Mouse (Mus musculus): ENCODE data around the gene Cep55.

The Cep55 gene

DNA sequence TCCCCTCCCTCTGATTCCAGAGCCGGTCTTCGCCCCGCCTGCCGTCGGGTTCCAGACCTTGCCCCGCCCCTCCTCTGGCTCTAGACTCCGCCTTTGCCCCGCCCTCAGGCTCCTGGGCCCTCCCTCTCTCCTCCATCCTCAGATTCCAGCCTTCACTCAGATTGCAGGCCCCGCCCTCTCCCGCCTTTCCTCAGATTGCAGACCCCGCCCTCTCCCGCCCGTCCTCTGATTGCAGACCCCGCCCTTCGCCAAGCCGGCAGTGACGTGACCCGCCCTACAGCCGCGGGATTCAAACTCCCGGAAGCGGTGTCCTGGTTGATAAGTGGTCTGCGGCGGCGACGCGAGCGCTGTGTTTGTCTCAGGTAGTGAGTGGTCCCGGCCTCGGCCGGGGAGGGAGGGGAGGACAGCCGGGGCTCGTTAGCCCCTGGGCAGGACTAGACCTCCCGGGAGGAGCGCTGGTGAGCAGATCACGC lies at the start of gene Cep55:
Cep55 (plus strand) TSS at position 292 of the 473 bp plus-strand sequence.
- DNase-seq (ENCODE audit: low spot score in 2 of 2): peak; percentile 93 to 94

- no peak for DNase-seq (ENCODE audit: low spot score in 2 of 2)
These were observed 43.4 kb upstream of the Cep55 start for GRCm38 (mm10) chr19:38011379-38011778.

- DNase-seq (ENCODE audit: low spot score in 2 of 2): no peak
These were observed 40.4 kb upstream of the Cep55 start for GRCm38 (mm10) chr19:38014443-38014842.

DNA sequence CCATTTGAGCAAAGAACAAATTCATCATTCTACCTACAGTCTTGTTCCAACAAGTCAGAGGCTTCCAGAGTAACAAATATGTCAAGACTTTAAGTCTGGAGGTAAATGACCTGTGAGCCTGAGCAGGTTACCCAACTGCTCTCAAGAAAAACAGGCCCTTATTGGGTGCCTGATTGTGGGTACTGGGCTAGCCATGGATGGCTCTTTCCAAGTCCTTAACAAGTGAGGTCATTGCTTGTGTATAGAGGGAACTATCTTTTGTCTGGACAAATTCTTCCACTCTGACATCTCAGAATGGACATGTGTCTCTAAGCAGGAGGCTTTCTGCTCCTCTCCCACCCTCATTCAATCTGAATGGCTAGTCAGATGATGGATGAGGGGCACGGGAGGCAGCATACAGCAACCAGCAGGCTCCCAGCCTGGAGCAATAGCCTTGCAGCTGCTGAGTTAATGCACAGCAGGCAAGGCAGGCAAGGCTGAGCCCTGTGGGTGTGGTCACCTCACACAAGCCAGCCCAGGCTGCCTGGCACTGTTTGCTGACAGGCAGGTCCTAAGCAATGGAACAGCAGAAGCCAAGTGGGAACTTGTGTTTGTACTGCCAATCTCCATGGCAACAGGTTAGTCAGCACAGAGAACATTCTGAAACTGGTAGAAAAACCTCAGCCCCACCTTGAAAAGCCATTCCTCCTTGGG lies 39.5 kb upstream of the Cep55 start:
- no peak for DNase-seq (ENCODE audit: low spot score in 2 of 2)

GRCm38 (mm10) chr19:38015873-38016254 lies 38.9 kb upstream of the Cep55 start:
- no peak for DNase-seq (ENCODE audit: low spot score in 2 of 2)

DNA sequence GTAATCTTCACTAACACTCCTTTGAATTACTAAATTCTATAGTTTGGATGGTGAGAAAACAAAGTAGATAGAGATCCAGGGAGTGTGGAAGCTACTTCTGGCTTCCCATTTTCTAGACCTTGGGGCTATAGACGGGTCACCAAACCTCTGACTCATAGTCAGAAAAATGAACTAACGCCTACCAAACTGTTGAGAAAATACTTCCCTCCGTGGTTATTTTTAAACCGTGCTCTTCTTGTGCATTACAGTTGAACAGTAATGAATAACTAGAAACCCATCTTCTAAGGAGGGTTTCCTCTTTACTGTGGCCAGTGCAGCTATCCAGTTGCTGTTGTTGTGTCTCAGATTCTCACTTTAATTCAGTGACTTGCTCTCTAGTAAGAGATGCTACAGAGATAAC lies 32.1 kb upstream of the Cep55 start:
- DNase-seq (ENCODE audit: low spot score in 2 of 2): peak in 1 of 2 experiments; percentile 30

GRCm38 (mm10) chr19:38023603-38024002 lies 31.2 kb upstream of the Cep55 start:
- DNase-seq (ENCODE audit: low spot score in 2 of 2): no peak

- DNase-seq (ENCODE audit: low spot score in 2 of 2): peak; percentile 55 to 58
These were observed 29.4 kb upstream of the Cep55 start for GRCm38 (mm10) chr19:38025254-38026041.

DNA sequence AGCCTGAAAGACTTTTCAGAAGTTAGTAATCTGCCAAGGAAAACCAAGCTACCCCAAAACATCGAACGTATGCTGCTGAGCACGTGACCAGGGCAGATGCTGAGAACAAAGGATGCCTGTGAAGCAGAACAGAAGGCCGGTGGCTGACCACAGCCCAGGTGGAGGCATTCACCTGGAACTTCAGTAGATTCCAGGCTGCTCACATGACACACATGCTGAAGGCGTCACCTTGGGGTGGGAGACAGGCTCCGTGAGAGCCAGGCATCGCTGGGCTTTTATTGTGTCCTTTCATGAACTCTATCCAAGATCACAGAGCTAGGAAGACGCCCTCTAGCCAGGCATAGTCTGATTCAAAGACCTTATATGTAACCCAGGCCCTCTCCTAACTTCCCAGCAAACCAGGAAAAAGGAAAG lies 28.6 kb upstream of the Cep55 start:
- DNase-seq (ENCODE audit: low spot score in 2 of 2): peak; percentile 72 to 73

DNA sequence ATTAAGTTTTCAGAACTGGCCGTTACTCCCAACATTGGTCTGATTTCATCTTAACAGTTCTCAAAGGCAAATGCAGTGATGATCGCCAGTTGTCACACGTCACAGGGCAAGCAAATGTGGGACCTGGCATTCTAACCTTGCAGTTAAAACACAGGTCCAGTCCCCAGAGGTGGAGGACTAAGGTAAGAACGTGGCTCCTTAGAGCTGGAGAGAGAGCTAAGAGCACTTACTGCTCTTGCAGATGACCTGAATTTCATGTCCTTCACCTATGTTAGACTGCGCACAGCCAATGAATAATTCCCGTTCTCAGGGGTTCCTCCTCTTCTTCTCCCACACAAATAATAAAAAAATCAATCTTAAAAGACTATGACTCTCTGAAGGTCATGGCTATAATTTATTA lies 27.4 kb upstream of the Cep55 start:
- DNase-seq (ENCODE audit: low spot score in 2 of 2): no peak

- no peak for DNase-seq (ENCODE audit: low spot score in 2 of 2)
These were observed 26.8 kb upstream of the Cep55 start for GRCm38 (mm10) chr19:38027881-38028521.

DNA sequence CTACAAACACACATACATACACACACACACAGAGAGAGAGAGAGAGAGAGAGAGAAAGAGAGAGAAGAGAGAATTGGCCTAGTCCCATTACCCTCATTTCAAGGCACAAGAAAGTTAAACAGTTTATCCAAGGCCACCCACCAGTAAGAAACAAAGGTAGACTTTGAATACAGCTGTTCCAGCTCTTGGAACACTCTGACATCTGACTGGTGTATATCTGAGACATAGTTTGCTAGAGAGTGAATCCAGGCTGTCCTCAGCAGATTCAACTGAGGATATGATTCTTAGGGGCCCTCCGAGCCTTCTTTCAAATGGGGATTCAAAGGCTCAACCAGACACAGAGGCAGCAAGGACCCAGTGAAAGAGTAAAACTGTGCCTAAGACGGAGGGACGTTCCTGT lies 25.5 kb upstream of the Cep55 start:
- no peak for DNase-seq (ENCODE audit: low spot score in 2 of 2)

GRCm38 (mm10) chr19:38029871-38030270 lies 24.9 kb upstream of the Cep55 start:
- no peak for DNase-seq (ENCODE audit: low spot score in 2 of 2)

DNA sequence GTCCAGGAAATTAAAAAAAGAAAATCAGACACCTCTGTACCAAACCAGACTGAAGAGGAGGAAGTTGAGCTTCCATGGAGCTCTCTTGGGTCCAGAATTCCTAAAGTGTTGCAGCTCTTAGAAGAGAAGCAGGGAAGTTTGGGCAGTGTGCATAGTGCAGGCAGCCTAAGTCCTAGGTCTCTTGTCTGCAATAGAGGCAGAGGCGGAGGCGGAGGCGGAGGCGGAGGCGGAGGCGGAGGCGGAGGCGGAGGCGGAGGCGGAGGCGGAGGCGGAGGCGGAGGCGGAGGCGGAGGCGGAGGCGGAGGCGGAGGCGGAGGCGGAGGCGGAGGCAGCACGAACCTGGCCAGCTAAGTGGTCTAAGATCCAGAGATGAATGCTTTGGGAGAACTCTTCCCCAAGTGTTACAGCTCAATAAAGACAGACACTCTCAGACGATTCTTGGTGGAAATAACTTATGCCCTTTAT lies 24.1 kb upstream of the Cep55 start:
- DNase-seq (ENCODE audit: low spot score in 2 of 2): peak; percentile 48 to 52

- no peak for DNase-seq (ENCODE audit: low spot score in 2 of 2)
These were observed 23.7 kb upstream of the Cep55 start for GRCm38 (mm10) chr19:38031144-38031543.

DNA sequence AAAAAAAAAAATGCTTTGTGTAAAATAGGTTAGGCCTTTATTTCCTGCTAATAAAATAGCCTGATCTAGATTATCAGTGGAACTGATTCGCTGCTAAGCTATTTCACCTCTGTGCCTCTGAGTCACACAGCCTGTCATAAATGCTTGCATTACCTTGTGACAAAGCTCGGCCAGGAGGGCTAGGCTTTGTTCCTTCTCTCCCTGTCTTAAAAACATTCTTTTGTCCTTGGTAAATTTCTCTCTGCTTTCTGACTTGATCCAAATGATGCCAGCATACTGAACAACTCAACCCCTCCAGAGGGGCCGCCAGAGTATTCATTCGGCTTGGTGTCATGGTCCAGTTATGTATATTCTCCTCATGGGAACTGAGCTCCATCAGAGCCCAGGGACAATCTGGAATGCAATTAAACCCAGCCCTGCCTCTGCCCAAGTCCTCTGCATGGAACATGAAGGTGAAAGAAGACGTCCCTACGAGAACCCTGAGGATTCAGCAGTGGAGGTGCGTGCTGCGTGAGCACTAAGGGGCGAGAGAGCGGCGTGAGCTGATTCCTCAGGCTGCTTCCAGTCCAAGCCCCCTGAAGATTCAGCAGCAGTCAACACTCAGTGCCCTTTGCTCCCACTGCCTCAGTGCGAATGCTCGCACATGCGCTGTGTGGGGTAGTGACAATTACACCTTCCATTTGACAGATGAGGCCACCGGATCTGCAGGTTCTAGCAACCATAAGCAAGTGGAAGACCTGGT lies 21.6 kb upstream of the Cep55 start:
- DNase-seq (ENCODE audit: low spot score in 2 of 2): no peak

GRCm38 (mm10) chr19:38033735-38034057 lies 21.1 kb upstream of the Cep55 start:
- no peak for DNase-seq (ENCODE audit: low spot score in 2 of 2)

DNA sequence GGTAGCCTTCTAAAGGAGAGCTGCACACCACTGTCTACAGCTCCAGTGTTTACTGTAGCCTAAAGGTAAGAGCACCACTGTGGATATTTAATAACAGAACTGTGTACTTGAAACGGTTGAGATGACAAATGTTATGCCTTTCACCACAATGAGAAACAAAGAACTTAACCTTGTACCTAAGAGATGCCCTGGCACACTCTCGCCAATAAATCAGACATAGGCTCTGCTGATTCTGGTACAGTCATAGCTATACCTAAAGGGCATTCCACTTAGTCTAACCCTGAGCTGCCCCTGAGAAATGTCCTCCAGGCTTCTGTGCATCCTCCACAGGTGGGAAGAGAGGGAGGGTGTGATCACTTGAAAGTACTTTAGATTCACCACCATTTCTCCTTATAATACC lies 20.1 kb upstream of the Cep55 start:
- DNase-seq (ENCODE audit: low spot score in 2 of 2): no peak

GRCm38 (mm10) chr19:38035766-38036165 lies 19.0 kb upstream of the Cep55 start:
- no peak for DNase-seq (ENCODE audit: low spot score in 2 of 2)

GRCm38 (mm10) chr19:38038267-38038666 lies 16.5 kb upstream of the Cep55 start:
- DNase-seq (ENCODE audit: low spot score in 2 of 2): no peak

DNA sequence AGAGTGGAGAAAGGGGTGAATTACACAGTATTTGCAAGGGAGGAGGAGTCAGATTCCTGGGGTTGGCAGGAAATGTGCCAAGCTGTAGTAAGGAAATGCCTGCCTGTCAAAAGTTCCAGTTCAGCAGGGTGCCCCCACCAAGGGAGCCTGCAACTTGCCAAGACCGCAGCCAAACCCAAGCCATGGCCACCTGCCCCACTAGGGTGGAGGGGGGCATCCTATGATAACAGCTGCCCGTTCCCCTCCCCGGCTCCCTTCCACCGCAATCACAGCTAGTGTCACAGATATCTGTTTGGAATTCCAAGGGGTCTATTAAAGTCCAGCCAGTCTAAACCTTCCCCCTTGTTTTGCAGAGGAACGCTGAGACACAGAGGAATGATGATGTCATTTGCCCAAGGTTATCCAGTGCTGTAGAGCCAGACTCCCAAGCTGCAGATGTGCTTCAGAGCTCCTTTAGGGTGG lies 12.5 kb upstream of the Cep55 start:
- DNase-seq (ENCODE audit: low spot score in 2 of 2): no peak
